Mouse (Mus musculus): ENCODE measurements around the gene Agtpbp1. TPM values are rescaled to one million over a fixed set of nuclear protein-coding genes. Genes with fewer than 3 reads are reported as not detected.
"Not testable (repeated sequence)": the region's sequence is repeated elsewhere in the genome, so short reads cannot be mapped to it uniquely, and the experiment has no call there.

Gene Agtpbp1
- polyA plus RNA-seq, 1 experiment from 2014 or later, result 9.2 TPM

DNA sequence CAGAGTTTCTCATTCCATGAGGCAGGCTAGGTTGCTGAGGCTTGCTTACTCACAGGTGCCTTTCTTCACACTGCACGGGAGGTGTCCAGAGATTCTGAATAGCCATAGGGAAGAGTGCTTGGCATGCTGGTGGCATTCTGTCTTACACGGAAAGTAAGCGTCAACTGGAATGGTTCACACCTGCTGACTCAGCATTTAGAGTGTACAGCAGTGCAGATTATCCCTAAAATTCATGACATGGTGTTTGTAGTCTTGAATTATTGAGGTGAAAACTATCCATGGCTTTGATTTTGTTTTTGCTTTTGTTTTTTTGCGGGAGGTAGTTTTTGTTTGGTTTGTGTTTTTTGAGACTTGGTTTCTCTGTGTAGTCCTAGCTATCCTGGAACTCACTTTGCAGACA, 24.9 kb upstream of the Agtpbp1 start:
- Histone ChIP-seq H3K9ac (no peak overlapping the region), H3K4me3 (replicated peaks) (no peak overlapping the region), H3K27ac (no peak overlapping the region), H3K4me2 (no peak overlapping the region), H3K4me1 (replicated peaks) (peaks cover 9% of the 10 kb centered on the region; the same call in 1 of the 2 replicates), H3K27me3 (no peaks in the 10 kb centered on the region), H3K9me3 (replicated peaks) (no peaks in the 10 kb centered on the region), H3K36me3 (peaks cover 37% of the 10 kb centered on the region)
- DNase-seq (no peak), ATAC-seq (ENCODE audit: low read depth) (no peak)
- WGBS (ENCODE audit: insufficient replicate concordance), result 84% methylated on average over 4 of the region's 4 CpGs

DNA sequence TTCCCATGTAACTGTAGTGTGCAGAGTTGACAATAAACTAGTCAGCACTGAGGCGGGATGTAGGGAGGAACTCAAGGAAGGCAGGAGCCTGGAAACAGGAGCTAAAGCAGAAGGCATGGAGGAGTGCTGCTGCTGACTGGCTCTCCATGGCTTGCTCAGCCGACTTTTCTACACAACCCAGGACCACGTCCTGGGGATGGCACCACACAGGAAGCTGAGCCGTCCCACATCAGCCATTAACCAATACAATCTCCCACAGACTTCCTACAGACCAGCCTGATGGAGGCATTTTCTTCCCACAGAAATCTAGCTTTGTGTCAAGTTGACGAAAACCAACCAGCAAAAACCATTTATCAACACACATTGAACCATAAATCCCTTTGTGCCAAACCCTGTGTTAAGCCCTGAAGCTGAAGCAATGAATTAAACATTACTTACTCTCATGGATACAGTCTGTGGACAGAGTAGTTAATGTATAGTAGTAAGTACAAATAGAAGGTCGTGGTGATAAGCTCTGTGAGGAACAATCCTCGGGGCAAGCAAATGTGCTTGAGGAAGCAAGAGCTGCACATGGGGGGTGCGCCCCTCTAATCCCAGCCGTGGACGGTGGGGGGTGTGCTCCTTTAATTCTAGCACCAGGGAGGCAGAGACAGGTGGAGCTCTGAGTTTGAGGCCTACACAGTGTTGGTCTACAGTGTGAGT, 20.3 kb upstream of the Agtpbp1 start:
- WGBS (ENCODE audit: insufficient replicate concordance), result 64% methylated on average over 10 of the region's 10 CpGs
- Histone ChIP-seq H3K9ac (no peak overlapping the region), H3K4me2 (no peak overlapping the region), H3K36me3 (peaks cover 60% of the 10 kb centered on the region), H3K4me1 (replicated peaks) (peaks cover 17% of the 10 kb centered on the region), H3K4me3 (replicated peaks) (no peak overlapping the region), H3K27me3 (no peaks in the 10 kb centered on the region), H3K27ac (peak overlapping the region; percentile 36), H3K9me3 (replicated peaks) (no peaks in the 10 kb centered on the region)
- no peak for DNase-seq
- ATAC-seq (ENCODE audit: low read depth), result peak; percentile 56

DNA sequence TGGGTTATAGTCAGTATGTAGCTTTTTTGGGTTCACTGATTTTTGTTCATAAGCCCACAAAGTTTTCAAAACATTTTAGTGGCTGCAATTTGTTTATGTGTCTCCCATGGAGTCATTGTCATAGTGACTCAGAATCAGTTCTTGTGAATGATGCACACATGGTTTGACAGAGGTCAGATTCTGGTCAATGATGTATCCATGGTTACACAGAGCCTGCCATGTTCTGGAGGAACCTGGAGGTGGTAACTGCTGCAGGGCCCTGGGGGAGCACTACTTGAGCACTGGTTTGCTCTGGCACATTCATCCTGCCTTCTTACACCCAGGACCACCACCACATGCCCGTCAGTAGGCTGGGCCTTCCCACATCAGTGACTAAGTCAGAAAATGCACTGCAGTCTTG, 19.5 kb upstream of the Agtpbp1 start:
- ATAC-seq (ENCODE audit: low read depth), result no peak
- Histone ChIP-seq H3K9me3 (replicated peaks) (no peaks in the 10 kb centered on the region), H3K9ac (no peak overlapping the region), H3K4me1 (replicated peaks) (peaks cover 16% of the 10 kb centered on the region), H3K27me3 (no peaks in the 10 kb centered on the region), H3K4me3 (replicated peaks) (no peak overlapping the region), H3K27ac (0 out of 2 replicates have a peak overlapping the region, but pooled peaks have one; percentile 34), H3K36me3 (peaks cover 62% of the 10 kb centered on the region), H3K4me2 (no peak overlapping the region)
- DNase-seq, result no peak
- 93% methylated on average over 1 of the region's 1 CpGs for WGBS (ENCODE audit: insufficient replicate concordance)

DNA sequence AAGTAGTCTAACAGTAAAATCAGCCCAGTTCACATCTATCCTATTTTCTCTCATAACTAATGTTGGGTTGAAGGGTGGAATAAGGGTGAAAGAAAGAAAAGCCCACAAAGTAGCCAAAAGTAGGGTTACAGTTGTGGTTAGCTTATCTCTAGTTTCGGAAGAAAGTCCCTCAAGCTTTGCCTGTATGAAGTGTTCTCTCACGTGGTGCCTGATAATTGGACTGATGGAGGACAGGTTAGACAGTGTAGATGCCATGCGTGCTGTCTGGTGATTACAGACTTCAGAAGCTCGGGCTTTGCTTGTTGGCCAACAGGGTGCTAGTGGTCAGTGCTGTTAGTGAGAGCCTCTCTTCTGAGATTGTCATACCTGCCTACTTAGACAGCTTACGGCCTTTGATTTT, 18.1 kb upstream of the Agtpbp1 start:
- 35% methylated on average over 5 of the region's 5 CpGs for WGBS (ENCODE audit: insufficient replicate concordance)
- DNase-seq, result no peak
- no peak overlapping the region for H3K27ac ChIP-seq
- H3K9ac ChIP-seq, result no peak overlapping the region
- H3K36me3 ChIP-seq, result peaks cover 53% of the 10 kb centered on the region
- no peaks in the 10 kb centered on the region for H3K9me3 ChIP-seq (replicated peaks)
- H3K4me3 ChIP-seq (replicated peaks), result no peak overlapping the region
- peaks cover 16% of the 10 kb centered on the region for H3K4me1 ChIP-seq (replicated peaks)
- H3K4me2 ChIP-seq, result no peak overlapping the region
- H3K27me3 ChIP-seq, result no peaks in the 10 kb centered on the region
- ATAC-seq (ENCODE audit: low read depth), result peak; percentile 53; the same call in 1 of the 2 replicates

DNA sequence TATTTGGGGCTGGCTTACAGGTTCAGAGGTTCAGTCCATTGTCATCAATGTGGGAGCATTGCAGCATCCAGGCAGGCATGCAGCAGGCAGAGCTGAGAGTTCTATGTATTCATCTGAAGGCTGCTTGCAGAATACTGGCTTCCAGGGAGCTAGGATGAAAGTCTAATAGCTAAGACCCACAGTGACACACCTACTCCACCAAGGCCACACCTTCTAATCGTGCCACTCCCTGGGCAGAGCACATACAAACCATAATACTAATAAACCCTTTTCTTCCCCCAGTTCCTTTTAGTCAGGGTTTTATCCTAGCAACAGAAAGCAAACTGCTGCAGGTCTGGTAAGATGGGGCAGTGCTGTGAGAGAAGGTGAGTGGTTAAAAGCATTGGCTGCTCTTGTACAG, 7.6 kb upstream of the Agtpbp1 start:
- WGBS (ENCODE audit: insufficient replicate concordance), result 43% methylated on average over 1 of the region's 1 CpGs
- Histone ChIP-seq H3K9ac (no peak overlapping the region), H3K4me2 (no peak overlapping the region), H3K27ac (0 out of 2 replicates have a peak overlapping the region, but pooled peaks have one; percentile 1), H3K4me1 (replicated peaks) (peaks cover 34% of the 10 kb centered on the region), H3K4me3 (replicated peaks) (no peak overlapping the region), H3K27me3 (no peaks in the 10 kb centered on the region), H3K9me3 (replicated peaks) (no peaks in the 10 kb centered on the region), H3K36me3 (peaks cover 56% of the 10 kb centered on the region)
- ATAC-seq (ENCODE audit: low read depth), result peak; percentile 47; the same call in 1 of the 2 replicates
- no peak for DNase-seq

DNA sequence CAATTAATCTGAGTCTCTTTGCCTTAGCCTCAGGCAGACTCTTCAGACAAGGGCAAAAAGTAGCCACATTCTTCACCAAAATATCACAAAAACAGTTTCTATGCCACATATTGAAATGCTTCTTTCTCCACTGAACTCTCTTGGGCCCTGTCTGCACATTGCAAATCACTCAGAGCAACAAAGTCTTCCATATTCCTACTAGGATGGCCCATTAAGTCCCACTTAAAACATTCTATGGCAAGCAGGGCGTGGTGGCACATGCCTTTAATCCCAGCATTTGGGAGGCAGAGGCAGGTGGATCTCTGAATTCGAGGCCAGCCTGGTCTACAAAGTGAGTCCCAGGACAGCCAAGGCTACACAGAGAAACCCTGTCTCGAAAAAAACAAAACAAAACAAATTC, 7.0 kb upstream of the Agtpbp1 start:
- H3K4me2 ChIP-seq; H3K9ac ChIP-seq; H3K27ac ChIP-seq; ATAC-seq (ENCODE audit: low read depth); H3K9me3 ChIP-seq (replicated peaks); H3K4me3 ChIP-seq (replicated peaks); DNase-seq; H3K27me3 ChIP-seq: not testable (repeated sequence)
- Histone ChIP-seq H3K4me1 (replicated peaks) (peaks cover 40% of the 10 kb centered on the region), H3K36me3 (peaks cover 58% of the 10 kb centered on the region)
- 77% methylated on average over 3 of the region's 3 CpGs for WGBS (ENCODE audit: insufficient replicate concordance)

DNA sequence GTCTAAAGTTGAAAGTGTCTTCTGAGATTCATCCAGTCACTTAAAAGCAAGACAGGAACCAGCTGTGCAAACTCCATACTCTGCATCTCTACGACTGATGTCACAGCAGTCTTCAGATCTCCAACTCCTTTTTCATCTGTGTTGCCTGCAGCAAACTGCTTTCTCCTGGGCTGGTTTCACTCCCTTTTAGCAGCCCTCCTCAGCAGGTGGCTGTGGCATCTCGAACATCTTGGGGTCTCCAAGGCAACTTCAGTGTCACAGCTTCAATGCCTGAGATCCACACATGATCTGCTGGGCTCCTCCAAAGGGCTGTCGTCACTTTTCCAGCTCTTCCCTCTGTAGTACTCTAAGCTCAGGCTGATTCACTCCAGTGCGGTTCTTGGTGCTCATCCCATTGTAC, 5.7 kb upstream of the Agtpbp1 start:
- no peak for ATAC-seq (ENCODE audit: low read depth)
- DNase-seq, result no peak
- H3K27ac ChIP-seq, result no peak overlapping the region
- H3K27me3 ChIP-seq, result no peaks in the 10 kb centered on the region
- no peaks in the 10 kb centered on the region for H3K9me3 ChIP-seq (replicated peaks)
- H3K36me3 ChIP-seq, result peaks cover 48% of the 10 kb centered on the region
- no peak overlapping the region for H3K9ac ChIP-seq
- peaks cover 54% of the 10 kb centered on the region for H3K4me1 ChIP-seq (replicated peaks)
- no peak overlapping the region for H3K4me2 ChIP-seq
- no peak overlapping the region for H3K4me3 ChIP-seq (replicated peaks)
- 84% methylated on average over 4 of the region's 4 CpGs for WGBS (ENCODE audit: insufficient replicate concordance)

DNA sequence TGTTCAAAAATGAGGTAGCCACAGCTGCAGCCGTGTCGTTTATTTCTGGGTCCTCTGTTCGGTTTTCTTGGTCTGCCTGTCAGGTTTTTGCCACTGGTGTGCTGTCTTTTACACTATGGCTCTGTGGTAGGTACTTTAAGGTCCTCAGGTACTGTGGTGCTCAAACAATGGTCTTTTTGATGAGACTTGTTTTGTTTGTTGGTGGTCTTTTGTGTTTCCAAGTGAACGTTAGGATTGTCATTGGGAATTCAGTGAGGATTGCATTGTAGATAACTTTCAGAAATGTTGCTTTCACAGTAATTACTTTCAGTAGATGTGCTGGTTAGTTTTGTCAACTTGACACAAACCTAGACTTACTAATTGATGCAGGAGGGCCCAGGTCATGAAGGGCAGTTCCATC, 4.6 kb upstream of the Agtpbp1 start:
- Histone ChIP-seq H3K4me3 (replicated peaks) (no peak overlapping the region), H3K27ac (no peak overlapping the region), H3K9ac (no peak overlapping the region), H3K27me3 (no peaks in the 10 kb centered on the region), H3K36me3 (peaks cover 48% of the 10 kb centered on the region), H3K4me2 (no peak overlapping the region), H3K9me3 (replicated peaks) (no peaks in the 10 kb centered on the region), H3K4me1 (replicated peaks) (peaks cover 56% of the 10 kb centered on the region)
- whole genome bisulfite sequencing (ENCODE audit: insufficient replicate concordance), result 80% methylated on average over 4 of the region's 4 CpGs
- ATAC-seq (ENCODE audit: low read depth) (no peak), DNase-seq (no peak)

DNA sequence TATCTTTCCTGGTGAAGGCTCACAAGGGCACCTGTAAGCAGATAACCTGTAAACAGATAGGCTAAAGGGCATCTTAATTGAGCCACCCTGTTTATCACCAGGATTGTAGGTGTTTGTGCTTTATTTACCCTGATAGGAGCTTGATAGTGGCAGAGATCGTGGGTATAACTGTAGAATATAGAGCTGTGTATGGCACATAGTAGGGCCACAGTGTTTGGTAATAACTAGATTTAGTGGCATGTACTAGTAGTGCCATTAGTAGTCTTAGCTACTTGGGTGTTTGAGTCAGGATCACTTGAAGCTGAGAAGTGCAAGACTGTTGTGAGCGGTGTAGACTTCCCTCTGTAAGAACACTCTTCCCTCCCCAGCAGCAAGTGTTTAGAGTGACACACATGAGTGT, 2.2 kb upstream of the Agtpbp1 start:
- H3K27me3 ChIP-seq, result no peaks in the 10 kb centered on the region
- DNase-seq (no peak), ATAC-seq (ENCODE audit: low read depth) (no peak)
- peaks cover 55% of the 10 kb centered on the region for H3K4me1 ChIP-seq (replicated peaks)
- peak overlapping the region; percentile 31 for H3K9ac ChIP-seq
- H3K9me3 ChIP-seq (replicated peaks), result no peaks in the 10 kb centered on the region
- 79% methylated on average over 2 of the region's 2 CpGs for WGBS (ENCODE audit: insufficient replicate concordance)
- H3K4me2 ChIP-seq, result peak overlapping the region; percentile 80
- H3K36me3 ChIP-seq, result peaks cover 32% of the 10 kb centered on the region
- H3K4me3 ChIP-seq (replicated peaks), result no peak overlapping the region
- H3K27ac ChIP-seq, result peak overlapping the region; percentile 27

DNA sequence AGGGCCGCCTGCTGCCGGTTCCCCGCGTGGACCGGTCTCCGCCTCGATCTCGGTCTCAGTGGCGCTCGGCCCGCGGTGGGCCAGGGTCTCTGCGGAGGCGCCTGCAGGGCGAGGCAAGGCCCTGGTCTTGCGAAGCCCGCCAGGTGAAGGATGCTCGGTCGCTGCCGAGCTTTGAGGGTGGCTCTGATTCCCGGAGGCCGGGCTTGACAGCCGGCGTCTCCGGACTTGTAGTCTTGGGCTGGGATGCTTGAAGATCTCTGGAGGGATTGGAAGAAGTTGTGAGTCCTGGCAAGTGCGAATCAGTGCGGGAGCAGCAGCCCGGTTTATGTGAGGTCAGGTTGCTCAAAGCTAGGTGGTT, 600 bp upstream of the Agtpbp1 start:
- H3K36me3 ChIP-seq, result peaks cover 20% of the 10 kb centered on the region
- no peaks in the 10 kb centered on the region for H3K27me3 ChIP-seq
- no peak for ATAC-seq (ENCODE audit: low read depth)
- H3K4me2 ChIP-seq, result peak overlapping the region; percentile 80
- DNase-seq, result no peak
- H3K9me3 ChIP-seq (replicated peaks), result no peaks in the 10 kb centered on the region
- peak overlapping the region; percentile 85 for H3K27ac ChIP-seq
- H3K9ac ChIP-seq, result peak overlapping the region; percentile 92
- WGBS (ENCODE audit: insufficient replicate concordance), result under 1% methylated on average over 28 of the region's 28 CpGs
- peak overlapping the region; percentile 94 for H3K4me3 ChIP-seq (replicated peaks)
- H3K4me1 ChIP-seq (replicated peaks), result peaks cover 47% of the 10 kb centered on the region

DNA sequence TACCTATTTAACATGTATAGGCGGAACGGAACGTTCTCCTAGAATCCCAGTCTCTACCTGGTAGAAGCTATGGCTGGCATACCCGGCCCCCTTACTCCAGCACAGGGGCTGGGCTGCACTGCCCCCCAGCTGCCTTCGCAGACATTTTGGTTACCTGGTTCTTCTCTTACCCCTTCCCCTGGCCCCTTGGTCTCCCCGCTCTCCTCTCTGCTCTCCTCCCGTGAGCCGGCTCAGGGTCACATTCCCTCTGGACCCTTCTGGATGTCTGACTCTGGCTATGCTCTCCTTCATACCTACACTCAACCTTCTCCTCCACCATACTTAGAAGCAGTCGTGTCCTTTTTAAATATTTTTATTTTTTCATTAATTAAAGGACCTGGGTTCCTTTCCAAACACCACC, 546 bp downstream of the Agtpbp1 start:
- peak overlapping the region; percentile 71 for H3K9ac ChIP-seq
- H3K4me2 ChIP-seq, result peak overlapping the region; percentile 80
- peaks cover 47% of the 10 kb centered on the region for H3K4me1 ChIP-seq (replicated peaks)
- no peaks in the 10 kb centered on the region for H3K27me3 ChIP-seq
- H3K36me3 ChIP-seq, result peaks cover 9% of the 10 kb centered on the region; the same call in 1 of the 2 replicates
- H3K4me3 ChIP-seq (replicated peaks), result peak overlapping the region; percentile 94
- H3K27ac ChIP-seq, result peak overlapping the region; percentile 48
- ATAC-seq (ENCODE audit: low read depth), result peak; percentile 6; the same call in 1 of the 2 replicates
- no peaks in the 10 kb centered on the region for H3K9me3 ChIP-seq (replicated peaks)
- peak; percentile 18 for DNase-seq
- WGBS (ENCODE audit: insufficient replicate concordance), result 4% methylated on average over 9 of the region's 9 CpGs

DNA sequence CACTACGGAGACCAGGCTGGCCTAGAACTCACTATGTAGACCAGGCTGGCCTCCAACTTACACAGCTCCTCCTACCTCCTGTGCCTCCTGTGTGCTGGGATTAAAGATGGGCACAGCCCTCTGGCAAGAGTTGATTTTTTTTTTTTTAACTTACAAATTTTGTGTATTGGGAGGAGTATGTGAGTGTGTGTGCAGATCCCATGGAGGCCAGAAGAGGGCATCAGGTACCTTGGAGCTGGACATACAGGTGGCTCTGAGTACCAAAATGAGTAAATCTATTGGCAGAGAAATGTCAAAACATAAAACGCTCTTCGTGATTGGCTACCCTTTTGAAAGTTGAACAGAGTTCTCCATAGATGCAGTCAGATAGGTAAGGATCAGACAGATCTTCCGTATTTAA, 4.1 kb downstream of the Agtpbp1 start:
- Histone ChIP-seq H3K27ac (no peak overlapping the region), H3K9ac (no peak overlapping the region), H3K27me3 (no peaks in the 10 kb centered on the region), H3K36me3 (no peaks in the 10 kb centered on the region), H3K4me2 (no peak overlapping the region), H3K9me3 (replicated peaks) (no peaks in the 10 kb centered on the region), H3K4me1 (replicated peaks) (peaks cover 13% of the 10 kb centered on the region), H3K4me3 (replicated peaks) (no peak overlapping the region)
- ATAC-seq (ENCODE audit: low read depth) (no peak), DNase-seq (no peak)
- whole genome bisulfite sequencing (ENCODE audit: insufficient replicate concordance), result 88% methylated on average over 4 of the region's 4 CpGs

All from liver, embryonic 13.5 days (tissue).